Mouse (Mus musculus) gastrocnemius, postnatal 25 days (tissue): ENCODE results near the gene Myh7. TPM values are rescaled to one million over a fixed set of nuclear protein-coding genes. Genes with fewer than 3 reads are reported as not detected.
"Not testable (repeated sequence)": the region's sequence is repeated elsewhere in the genome, so short reads cannot be mapped to it uniquely, and the experiment has no call there.

Experiments
- DNase-seq: peaks from one replicate; pipeline ENCODE4 v3.0.0; 2022
- total RNA-seq, 2 experiments: library from RNA; stranded (reverse); gene quantifications; 1 replicate in 1 of 2; 2 replicates in 1 of 2; pipeline ENCODE4 v1.2.3; 2021

Myh7 gene
- total RNA-seq, 2 experiments from 2014 or later, result 192 to 1,011 TPM

- no peak for DNase-seq
These were observed 26.1 kb downstream of the Myh7 start for GRCm38 (mm10) chr14:54968344-54968743.

GRCm38 (mm10) chr14:54967874-54968273, 26.6 kb downstream of the Myh7 start:
- DNase-seq, result no peak

DNA sequence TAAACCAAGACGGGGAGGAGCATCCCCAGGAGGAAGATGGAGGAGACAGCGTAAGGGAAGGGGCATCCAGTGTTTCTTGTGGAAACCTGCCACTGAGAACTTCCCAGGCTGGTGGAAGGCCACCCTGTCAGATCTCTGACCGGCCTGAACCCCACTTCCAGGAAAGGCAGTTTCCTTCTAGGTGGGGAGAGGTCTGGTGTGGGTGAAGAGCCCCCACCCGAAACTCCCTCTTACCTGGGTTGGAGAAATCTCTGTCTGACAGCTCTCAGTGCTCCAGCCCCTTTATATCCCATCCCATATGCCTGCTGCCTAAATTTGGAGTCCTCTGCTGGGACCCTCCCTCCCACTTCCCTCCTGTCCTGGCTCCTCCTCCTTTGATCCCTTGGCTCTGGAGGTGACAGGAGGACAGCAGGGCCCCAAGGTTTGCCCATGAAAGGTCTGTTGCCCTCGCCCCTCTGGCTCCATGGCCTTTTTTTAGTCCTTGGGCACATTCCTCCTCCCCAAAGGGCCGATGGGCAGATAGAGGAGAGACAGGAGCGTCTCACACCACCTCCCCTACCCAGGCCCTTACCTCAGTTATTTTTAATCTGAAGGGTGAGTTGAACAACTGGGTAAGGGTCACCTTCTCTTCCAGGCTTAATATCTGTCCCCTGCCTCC, 28.0 kb downstream of the Myh7 start, which contains the start of gene Myh6:
Gene Myh6 (minus strand): TSS at position 608 of the 658 bp plus-strand sequence.
- no peak for DNase-seq

GRCm38 (mm10) chr14:54965631-54966030, 28.8 kb downstream of the Myh7 start:
- no peak for DNase-seq

- no peak for DNase-seq
These were observed 29.4 kb downstream of the Myh7 start for GRCm38 (mm10) chr14:54965044-54965443.

GRCm38 (mm10) chr14:54963727-54964126, 30.7 kb downstream of the Myh7 start:
- no peak for DNase-seq

GRCm38 (mm10) chr14:54962714-54963113, 31.7 kb downstream of the Myh7 start:
- DNase-seq, result no peak

GRCm38 (mm10) chr14:54961487-54961886, 32.9 kb downstream of the Myh7 start:
- no peak for DNase-seq

GRCm38 (mm10) chr14:54960769-54961168, 33.7 kb downstream of the Myh7 start:
- DNase-seq, result no peak

DNA sequence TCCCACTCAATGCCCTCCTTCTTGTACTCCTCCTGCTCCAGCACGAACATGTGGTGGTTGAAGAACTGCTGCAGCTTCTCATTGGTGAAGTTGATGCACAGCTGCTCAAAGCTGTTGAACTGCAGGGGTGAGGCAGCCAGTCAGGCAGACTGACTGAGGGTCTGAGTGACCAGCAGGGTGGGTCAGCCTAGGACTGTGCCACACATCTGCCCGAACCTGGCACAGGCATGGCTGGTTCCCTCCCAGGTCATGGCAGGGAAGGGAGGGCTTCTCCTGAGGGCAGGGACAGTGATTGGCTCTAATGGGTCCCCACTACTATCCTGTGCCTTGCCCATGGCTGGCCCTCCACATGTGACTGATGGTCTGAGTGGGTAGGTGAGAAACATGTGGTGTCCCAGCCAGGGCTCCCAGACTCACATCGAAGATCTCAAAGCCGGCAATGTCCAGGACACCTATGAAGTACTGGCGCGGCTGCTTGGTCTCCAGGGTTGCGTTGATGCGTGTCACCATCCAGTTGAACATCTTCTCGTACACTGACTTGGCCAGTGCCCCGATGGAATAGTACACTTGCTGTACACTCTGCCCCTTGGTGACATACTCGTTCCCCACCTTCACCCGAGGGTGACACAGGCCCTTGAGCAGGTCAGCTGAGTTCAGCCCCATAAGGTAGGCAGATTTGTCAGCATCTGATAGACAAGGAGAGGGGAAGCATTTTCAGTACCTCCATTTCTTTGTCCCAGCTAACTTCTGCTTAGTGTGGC, 34.4 kb downstream of the Myh7 start:
- DNase-seq, result not testable (repeated sequence)

DNA sequence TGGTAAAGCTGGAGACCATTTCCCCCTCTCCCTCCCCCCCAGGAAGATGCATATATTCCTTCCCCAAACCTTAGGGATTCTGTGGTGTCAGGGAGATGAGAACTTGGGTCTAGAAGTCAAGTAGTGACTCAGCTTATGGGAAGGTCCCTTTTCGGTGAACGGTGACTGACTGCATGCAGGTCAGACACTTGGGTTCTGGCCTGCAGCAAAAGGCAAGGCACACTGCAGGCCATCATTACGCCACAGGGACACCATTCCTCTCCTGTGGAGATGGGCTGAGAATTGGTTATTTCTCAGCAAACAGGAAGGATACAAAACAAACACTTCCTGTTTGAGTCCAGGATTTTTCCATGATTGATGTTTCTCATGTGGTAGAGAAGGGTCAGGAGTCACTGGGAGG, 35.2 kb downstream of the Myh7 start:
- no peak for DNase-seq

DNA sequence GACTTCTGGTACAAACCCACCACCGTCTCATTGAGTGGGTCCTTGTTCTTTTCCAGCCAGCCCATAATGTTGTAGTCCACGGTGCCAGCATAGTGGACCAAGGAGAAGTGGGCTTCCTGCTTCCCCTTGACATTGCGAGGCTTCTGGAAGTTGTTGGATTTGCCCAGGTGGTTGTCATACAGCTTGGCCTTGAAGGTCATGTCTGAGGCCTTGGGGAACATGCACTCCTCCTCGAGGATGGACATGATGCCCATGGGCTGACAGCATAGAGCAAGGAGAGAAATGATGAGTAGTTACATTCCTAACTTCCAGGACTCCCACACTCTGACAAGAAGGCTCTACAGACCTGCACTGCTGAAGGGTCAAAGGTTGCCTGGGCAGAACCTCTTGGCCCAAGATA, 35.9 kb downstream of the Myh7 start:
- no peak for DNase-seq

DNA sequence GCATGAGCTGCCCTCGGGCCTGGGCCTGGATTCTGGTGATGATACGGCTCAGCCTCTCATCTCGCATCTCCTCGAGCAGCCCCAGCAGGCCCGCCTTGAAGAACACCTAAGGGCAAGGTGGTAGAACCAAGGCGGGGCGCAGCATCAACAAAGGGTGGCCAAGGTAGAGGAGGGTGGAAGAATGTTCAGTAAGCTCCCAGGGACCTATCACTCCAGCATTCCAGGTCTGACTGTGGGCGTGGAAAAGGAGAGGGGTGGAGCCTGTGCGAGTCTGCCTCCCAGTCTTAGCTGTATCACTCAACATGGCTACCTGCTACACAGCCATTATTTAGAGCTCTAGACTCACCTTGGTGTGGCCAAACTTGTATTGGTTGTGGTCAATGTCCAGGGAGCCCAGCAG, 37.9 kb downstream of the Myh7 start:
- DNase-seq, result no peak

DNA sequence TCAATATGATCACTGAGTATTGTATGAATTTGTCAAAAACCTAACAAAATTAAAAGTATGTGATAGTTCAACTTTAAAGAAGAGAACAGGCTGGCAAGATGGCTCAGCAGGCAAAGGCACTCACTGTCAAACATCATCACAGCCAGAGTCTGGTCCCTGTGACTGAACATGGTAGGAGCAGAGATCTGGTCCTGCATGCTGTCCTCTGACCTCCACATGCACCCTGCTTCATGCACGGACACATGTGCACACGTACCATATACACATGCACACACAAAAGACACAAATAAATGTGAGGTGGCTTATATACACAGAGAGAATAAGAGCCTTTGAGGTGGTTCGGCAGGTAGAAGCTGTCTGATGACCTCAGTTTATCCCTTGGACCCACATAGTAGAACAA, 38.9 kb downstream of the Myh7 start:
- no peak for DNase-seq

DNA sequence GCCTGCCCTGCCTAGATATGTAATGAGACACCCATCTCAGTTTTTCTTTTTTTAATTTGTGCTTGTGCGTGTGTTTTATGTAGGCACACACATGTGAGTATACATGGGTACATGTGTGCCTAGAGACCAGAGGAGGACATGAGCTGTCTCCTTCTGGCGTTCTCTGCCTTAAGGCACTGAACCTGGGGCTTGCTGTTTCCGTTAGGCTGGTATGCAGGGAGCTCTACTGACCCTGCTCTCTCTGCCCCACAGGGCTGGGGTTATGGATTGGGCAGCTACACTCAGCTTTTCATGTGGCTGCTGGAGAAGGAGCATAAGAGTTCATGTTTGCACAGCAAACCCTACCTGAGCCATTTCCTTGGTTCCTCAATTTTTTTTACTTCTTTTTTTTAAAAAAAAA, 40.0 kb downstream of the Myh7 start:
- no peak for DNase-seq

DNA sequence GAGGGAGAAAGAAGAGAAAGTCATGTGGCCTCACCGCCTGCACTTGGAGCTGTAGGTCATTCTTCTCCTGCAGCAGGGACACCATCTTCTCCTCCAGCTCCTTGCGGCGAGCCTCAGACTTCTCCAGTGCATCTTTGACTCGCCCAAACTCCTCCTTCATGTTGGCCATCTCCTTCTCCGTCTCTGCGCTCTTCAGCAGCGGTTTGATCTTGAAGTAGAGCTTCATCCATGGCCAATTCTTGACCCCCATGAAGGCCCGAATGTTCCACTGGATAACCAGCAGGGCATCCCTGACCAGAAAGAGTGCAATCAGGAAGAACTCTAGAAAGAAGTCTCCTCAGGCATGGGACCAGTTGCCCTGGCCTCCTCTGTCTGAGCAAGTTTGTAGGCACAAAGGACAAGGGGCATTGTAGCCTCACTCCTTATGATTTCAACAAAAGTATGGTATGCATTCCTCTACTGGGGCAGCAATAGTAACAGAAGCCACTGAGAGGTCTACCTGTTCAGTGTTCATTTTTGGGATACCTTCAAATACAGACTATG, 40.7 kb downstream of the Myh7 start:
- DNase-seq, result no peak

DNA sequence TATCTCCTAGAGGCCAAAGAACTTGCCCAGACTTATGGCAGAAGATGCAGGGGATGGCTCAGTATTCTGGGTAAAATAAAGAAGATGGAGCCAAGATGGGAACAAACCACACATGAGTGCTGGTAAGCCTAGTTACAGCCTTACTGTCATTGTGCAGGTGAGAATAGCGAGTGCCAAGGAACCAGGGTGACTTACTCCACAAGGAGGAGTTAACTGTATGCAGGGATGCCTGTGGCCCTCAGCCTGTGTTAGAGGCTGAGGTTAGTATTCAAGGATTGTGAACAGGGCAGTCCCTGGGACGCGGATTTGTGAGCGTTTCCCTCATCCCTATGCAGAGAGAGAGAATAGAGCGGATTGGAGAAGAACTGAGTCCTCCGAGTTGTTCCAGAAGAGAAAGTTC, 42.8 kb downstream of the Myh7 start:
- DNase-seq, result no peak

DNA sequence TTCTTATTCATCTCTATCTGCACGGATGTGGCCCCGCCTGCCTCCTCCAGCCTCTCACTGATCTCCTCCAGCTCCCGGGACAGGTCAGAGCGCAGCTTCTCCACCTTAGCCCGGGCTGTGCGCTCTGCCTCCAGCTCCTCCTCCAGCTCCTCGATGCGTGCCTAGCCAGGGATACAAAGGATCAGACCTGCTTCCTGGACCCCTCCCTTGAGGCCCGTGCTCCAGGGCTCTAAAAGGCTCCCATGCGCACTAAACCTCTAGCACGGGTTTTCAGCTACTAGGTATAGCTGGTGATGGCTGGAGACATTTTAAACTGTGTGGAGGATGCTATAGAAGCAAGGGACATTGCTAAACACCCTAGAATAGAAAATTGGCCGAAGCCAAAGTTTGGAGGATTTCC, 43.9 kb downstream of the Myh7 start:
- DNase-seq, result no peak

GRCm38 (mm10) chr14:54948781-54949180, 45.6 kb downstream of the Myh7 start:
- DNase-seq, result no peak

GRCm38 (mm10) chr14:54947008-54947407, 47.4 kb downstream of the Myh7 start:
- not testable (repeated sequence) for DNase-seq

DNA sequence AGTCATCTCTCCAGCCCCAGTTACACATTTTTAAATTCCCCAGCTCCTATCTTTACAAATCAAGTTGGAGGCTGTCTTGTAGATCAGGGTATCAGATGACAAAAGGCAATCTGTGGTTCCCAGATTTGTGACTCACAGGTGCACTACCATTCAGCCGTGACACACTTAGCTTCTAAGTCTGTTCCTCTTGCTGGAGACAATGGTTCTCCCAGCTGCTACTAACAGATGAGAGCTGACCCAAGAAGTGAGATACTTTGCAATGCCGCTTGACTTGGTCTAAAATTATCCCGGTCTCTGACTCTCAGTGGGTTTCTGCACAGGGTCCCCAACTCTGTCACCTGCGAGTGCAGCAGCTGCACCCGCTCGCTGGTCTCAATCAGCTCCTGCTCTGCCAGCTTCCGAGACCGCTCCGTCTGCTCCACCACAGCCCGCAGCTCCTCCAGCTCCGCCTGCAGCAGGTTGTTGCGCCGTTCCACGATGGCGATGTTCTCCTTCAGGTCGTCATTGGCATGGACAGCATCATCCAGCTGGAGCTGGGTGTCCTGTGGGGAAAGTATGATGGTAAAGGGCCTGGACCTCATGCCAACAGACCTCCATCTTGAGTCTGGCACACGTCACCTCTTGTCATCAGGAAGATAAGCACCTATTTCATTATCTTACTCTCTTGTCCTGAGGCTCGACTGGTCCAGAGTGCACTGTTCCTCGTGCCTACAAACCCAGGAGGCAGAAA, 48.3 kb downstream of the Myh7 start:
- no peak for DNase-seq

DNA sequence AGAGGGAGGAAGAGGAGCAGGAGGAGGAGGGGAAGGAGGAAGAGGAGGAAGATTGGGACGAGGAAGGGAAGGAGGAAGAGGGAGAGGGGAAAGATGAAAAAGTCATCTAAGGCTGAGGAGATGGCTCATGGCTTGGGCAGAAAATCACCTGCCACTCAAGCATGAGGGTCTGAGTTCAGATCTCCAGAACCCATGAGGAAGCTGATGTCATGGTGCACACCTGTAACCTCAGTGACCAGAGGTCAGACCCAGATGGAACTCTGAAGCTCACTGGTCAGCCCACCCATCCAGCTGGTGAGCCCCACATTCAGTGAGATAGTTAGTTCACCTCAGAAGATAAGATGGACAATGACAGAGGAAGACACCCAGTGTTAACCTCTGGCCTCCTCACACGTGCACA, 49.5 kb downstream of the Myh7 start:
- DNase-seq, result no peak

GRCm38 (mm10) chr14:54943971-54944370, 50.5 kb downstream of the Myh7 start:
- no peak for DNase-seq
